Mouse (Mus musculus): ENCODE data around the gene Sart1. TPM values are rescaled to one million over a fixed set of nuclear protein-coding genes. Genes with fewer than 3 reads are reported as not detected.
"Not testable (repeated sequence)": the region's sequence is repeated elsewhere in the genome, so short reads cannot be mapped to it uniquely, and the experiment has no call there.

Sart1 gene
- total RNA-seq, 2 experiments from 2014 or later, result 47.5 to 49.5 TPM

DNA sequence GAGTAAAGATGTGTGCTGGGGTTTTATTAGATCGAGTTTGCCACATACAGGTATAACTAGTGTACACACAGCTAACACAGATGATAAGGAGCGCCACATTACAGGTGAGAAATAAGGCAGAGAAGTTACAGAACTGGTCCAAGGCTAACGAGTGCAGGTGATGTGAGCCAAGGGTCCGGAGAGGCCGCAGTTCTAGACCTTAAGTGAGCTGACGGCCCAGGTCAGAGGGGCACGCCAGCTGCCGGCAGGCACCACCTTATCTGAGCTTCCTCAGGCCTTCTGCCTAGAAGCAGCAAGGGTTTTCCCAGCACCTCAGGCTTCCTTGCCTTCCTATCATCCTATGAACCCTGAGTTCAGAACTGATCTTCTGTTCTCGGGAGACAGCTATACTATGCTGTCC lies 31.1 kb upstream of the Sart1 start:
- intact Hi-C loops (cut with DNase I), result no loop called here
- no peak for DNase-seq

GRCm38 (mm10) chr19:5418750-5419466 lies 30.4 kb upstream of the Sart1 start:
- DNase-seq, result no peak
- intact Hi-C loops (cut with DNase I), result no loop called here

DNA sequence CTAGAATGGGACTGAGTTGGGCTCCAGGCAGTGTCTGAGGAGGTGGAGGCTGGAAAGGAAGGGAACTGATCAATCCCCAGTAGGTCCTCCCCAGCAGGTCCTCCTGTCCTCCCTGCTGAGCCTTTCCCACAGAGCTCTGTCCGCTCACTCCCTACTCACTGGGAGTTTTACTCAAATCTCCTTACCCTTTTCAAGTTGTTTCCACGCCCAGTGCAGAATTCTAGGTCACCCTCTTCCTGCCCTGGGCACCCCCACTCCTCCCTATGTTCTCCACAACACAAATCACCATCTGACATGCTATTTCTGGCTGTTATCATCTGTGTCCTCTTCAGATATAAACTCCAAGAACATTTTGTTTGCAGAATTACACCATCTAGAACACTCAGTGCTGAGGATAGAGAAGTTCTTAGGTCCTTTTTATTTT lies 26.0 kb upstream of the Sart1 start:
- peak; percentile 39 to 55 for DNase-seq
- intact Hi-C loops (cut with DNase I), result no loop called here

- intact Hi-C loops (cut with DNase I), result no loop called here
- no peak for DNase-seq
Observed at GRCm38 (mm10) chr19:5413840-5414239, 25.3 kb upstream of the Sart1 start.

- DNase-seq, result no peak
- intact Hi-C loops (cut with DNase I), result no loop called here
Observed at GRCm38 (mm10) chr19:5411961-5412360, 23.5 kb upstream of the Sart1 start.

DNA sequence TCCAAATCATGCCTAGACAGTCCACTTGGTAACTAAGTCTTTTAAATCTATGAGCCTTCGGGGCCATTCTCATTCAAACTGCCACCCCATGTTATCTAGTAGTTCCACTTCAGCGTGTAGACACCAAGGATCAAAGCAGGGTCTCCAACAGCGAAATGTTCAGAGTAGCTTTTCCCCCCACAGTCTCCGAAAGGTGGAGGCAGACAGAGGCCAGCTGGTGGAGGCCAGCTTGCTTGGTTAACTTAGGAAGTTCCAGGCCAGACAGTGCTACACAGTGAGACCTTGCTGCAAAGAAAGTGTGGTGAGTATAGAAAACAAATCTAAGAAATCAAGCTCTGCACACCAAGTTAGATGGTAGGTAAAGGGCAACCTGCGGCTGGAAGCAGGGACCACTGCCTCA lies 22.1 kb upstream of the Sart1 start:
- intact Hi-C loops (cut with DNase I), result no loop called here
- no peak for DNase-seq

DNA sequence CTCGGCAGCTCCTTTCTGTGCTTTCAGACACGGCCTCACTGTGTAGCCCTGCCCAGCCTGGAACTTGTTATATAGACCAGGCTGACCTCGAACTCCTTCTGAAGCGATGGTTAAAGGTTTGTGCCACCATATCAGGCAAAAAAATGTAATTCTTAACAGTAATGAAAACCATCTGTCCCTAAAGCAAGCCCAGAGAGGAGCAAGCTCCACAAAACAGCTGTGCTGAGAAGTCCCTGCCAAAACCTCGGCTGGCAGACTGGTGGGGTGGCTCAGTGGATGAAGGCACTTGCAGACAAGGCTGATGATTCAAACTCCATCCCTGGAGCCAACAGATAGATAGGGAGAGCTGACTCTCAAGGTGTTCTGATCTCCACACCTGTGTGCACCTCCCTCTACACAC lies 20.6 kb upstream of the Sart1 start:
- peak; percentile 62 to 76 for DNase-seq
- intact Hi-C loops (cut with DNase I), result no loop called here

DNA sequence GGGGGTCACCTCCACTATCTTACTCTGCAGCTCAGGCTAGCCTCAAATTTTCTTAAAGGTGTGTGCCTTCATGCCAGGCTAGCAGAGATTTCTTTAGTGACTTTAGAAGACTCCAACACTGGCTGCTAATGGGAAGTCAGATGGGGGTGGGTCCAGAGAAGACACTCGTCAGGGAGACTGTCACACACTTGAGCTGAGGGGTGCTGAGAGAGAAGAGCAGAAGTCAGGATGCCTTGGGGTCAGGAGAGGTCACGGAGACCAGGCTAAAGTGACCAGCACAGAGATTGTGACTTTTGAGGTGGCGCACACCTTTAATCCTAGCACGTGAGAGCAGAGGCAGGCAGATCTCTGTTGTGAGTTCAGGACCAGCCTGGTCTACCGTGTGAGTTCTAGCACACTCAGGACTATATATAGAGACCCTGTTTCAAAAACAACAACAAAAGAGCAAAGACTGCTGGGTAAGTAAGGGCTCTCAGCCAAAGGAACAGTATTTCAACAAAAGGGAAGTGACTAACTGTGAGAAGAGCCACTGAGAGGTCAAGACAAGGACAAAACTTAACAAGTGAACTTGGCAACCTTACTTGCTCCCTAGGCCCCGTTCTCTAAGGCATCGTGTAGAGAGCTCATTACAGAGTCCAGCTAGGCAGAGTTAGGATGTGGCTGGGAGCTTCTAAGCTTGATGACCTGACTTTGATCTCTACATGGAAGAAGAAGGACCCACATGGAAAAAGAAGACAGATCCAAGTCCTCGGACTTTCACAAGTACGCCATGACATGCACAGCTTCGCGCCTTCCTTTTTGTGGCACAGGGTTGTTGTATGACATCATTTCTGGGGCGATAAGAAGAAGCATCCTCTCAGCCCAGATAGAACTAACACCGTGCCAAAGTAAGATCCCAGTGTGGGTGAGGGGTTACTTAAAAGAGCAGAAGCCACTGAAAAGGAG lies 19.8 kb upstream of the Sart1 start:
- intact Hi-C loops (cut with DNase I), result no loop called here
- peak in 1 of 2 experiments; percentile 35 for DNase-seq

DNA sequence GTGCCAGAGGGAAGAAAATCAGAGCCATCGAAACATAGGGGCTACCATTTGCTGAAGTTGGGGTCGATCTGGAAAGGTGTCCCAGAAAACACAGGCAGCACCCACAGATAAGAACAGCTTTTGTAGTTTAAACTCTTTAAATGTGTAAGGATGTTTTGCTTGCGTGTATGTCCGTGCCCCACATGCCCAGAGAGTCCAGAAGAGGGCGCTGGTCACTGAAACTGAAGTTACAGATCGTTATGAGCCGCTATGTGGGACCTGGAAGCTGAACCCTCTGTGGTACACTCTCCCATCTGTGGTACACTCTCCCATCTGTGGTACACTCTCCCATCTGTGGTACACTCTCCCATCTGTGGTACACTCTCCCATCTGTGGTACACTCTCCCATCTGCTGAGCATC lies 18.6 kb upstream of the Sart1 start:
- intact Hi-C loops (cut with DNase I), result no loop called here

GRCm38 (mm10) chr19:5406531-5407126 lies 18.1 kb upstream of the Sart1 start:
- intact Hi-C loops (cut with DNase I), result not testable (repeated sequence)
- peak; percentile 38 to 43 for DNase-seq

More for the DNA sequence above, 18.6 kb upstream of the Sart1 start:
- DNase-seq, result peak; percentile 53 to 70

DNA sequence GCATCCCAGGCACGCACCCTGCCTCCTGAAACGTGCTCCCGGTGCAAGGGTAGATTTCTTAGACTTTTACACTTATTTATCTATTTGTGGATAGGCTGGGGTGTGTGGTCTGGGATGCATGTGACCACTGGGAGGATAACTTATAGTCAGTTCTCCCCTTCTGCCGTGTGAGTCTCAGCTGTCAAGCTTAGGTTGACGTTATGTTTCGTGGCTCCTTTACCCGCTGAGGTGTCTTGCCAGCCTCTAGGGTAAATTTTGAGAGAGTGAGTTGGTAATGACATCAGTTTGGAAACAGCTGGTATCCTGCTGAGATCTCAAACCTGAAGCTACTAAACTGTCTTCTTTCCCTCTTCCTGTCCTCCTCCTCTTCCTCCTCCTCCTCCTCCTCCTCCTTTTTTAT lies 17.4 kb upstream of the Sart1 start:
- intact Hi-C loops (cut with DNase I), result no loop called here

DNA sequence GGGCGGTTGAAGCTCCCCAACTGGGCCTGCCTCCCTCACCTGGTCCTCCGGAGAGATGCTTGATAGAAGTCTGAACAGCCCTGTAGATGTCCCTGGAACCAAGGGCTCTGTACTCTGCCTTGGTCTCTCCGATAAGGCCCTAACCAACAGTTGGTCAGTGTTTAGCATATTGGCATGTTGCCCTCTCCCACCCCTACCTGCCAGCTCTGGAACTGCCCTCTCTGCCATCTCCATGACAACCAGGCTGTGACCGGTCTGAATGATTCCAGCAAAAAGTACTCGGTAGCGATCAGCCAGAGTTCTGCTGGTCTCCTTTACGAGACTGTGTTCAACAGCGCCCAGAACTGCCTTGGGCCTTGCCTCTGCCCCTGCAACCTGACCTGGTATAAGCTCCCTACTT lies 13.8 kb upstream of the Sart1 start, which contains the start of gene Tsga10ip:
Gene Tsga10ip (minus strand): TSS at position 234 of the 400 bp plus-strand sequence.
- intact Hi-C loops (cut with DNase I), result no loop called here
- no peak for DNase-seq

More for the DNA sequence above, 17.4 kb upstream of the Sart1 start:
- no peak for DNase-seq

- intact Hi-C loops (cut with DNase I); DNase-seq: not testable (repeated sequence)
Observed at GRCm38 (mm10) chr19:5401073-5401472, 12.6 kb upstream of the Sart1 start.

GRCm38 (mm10) chr19:5395371-5395770 lies 6.9 kb upstream of the Sart1 start:
- intact Hi-C loops (cut with DNase I), result no loop called here
- DNase-seq, result no peak

GRCm38 (mm10) chr19:5394168-5394567 lies 5.7 kb upstream of the Sart1 start:
- intact Hi-C loops (cut with DNase I), result no loop called here
- no peak for DNase-seq

GRCm38 (mm10) chr19:5392892-5393291 lies 4.4 kb upstream of the Sart1 start:
- peak; percentile 50 to 61 for DNase-seq
- intact Hi-C loops (cut with DNase I), result no loop called here

DNA sequence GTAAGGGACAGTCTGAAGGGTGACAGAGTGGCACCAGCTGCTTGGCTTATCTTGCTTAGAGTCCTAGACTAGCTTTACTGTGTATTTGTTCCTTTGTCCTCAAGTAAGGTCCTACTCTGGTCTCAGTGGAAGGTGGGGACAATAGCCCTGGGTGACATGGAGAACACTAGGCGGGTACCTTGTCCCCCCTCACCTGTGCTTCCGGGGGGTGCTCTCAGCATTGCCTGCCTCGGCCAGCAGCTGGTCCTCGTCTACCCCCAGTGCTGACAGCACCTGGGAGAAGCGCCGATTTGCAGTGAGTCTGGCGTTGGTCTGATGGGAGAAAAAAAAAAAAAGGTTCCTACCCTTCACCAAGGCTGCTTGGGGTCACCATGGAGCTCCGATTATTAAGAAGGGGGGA lies 1.9 kb upstream of the Sart1 start:
- no peak for DNase-seq
- intact Hi-C loops (cut with DNase I), result no loop called here

DNA sequence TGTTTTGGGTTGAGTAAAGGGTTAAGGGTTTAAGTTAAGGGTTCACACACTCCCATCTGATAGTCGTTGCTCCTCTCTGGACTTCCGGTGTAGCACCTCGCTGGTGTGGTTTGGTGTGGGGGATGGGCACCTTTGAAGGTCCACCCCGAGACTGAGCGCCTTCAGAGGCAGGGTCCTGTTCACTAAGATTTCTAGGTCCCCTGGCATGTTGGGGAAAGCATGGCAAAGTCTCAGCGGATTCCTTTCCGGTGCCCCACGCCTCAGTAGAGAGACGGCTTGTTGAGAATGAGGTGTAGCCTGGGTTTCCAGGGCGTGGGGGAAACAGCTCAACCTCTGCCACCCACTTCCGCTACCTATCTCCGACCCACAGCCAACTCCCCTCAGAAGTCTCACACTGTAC lies 1.1 kb upstream of the Sart1 start:
- intact Hi-C loops (cut with DNase I), result loop anchor here (2.0 kb wide), 1 partner anchor 35 kb away; the partner anchor contains the start of genes AI837181 and Drap1
- peak; percentile 23 to 42 for DNase-seq

DNA sequence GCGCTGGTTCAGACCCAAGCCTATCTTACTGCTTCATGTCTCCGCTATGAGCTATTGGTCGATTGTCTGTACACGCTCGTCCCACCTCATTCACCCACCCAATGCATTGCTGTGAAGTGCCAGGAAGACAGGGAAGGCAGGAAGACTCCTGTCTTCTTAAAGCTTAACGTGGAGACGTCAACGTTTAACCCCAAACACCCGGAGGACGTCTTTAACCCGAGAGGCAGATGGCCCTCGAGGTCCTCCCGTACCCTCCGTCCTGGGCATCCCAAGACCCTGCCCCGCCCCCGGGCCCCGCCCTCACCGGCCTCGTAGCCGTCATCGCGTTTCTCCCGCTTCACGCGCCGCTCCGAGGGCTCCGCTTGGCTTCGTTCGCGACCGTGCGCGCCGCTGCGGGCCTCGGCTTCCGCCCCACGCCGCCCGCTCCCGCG lies 477 bp downstream of the Sart1 start:
- DNase-seq, result peak in 1 of 2 experiments; percentile 46
- intact Hi-C loops (cut with DNase I), result loop anchor here (1.0 to 2.0 kb wide), 2 partner anchors 22 to 37 kb away; partner anchors contain the start of genes AI837181, Drap1 and Eif1ad

GRCm38 (mm10) chr19:5384715-5385114 lies 3.8 kb downstream of the Sart1 start:
- intact Hi-C loops (cut with DNase I), result no loop called here
- DNase-seq, result no peak

GRCm38 (mm10) chr19:5383326-5383725 lies 5.2 kb downstream of the Sart1 start:
- intact Hi-C loops (cut with DNase I), result no loop called here

More at GRCm38 (mm10) chr19:5383326-5383725, 5.2 kb downstream of the Sart1 start:
- DNase-seq, result no peak

Measured in heart, postnatal 14 days (tissue).